Mouse (Mus musculus) embryonic facial prominence, embryonic 12.5 days (tissue): ENCODE measurements around the gene Nanos3. TPM values are rescaled to one million over a fixed set of nuclear protein-coding genes. Genes with fewer than 3 reads are reported as not detected.

Experiments used
- ATAC-seq: fragments of 200-750 bp; cut with Nextera tagmentation; 2 replicates; pipeline ENCODE4 v1.8.0; 2017; ENCODE audit not compliant: insufficient number of reproducible peaks, insufficient read depth, low FRiP score, low TSS enrichment
- H3K27ac ChIP-seq: fragments of 300-500 bp; sonication (generic); 2 replicates; pipeline ENCODE4 v1.5.1; 2016; ENCODE audit warnings: mild to moderate bottlenecking
- H3K27me3 ChIP-seq: fragments of 300-500 bp; sonication (generic); 2 replicates; pipeline ENCODE4 v1.6.1; 2016; ENCODE audit warnings: mild to moderate bottlenecking, moderate library complexity
- H3K36me3 ChIP-seq: fragments of 300-500 bp; sonication (generic); 2 replicates; pipeline ENCODE4 v1.6.1; 2016; ENCODE audit warnings: mild to moderate bottlenecking
- H3K4me1 ChIP-seq: fragments of 300-500 bp; sonication (generic); 2 replicates; pipeline ENCODE4 v1.6.1; 2016
- H3K4me2 ChIP-seq: fragments of 300-500 bp; sonication (generic); replicated peaks from 2 replicates; pipeline ENCODE4 v1.6.1; 2016; ENCODE audit warnings: mild to moderate bottlenecking, moderate library complexity
- H3K4me3 ChIP-seq: fragments of 300-500 bp; sonication (generic); 2 replicates; pipeline ENCODE4 v1.5.1; 2016; ENCODE audit warnings: mild to moderate bottlenecking
- H3K9ac ChIP-seq: fragments of 300-500 bp; sonication (generic); 2 replicates; pipeline ENCODE4 v1.6.1; 2016; ENCODE audit warnings: mild to moderate bottlenecking, moderate library complexity
- H3K9me3 ChIP-seq: fragments of 300-500 bp; sonication (generic); 2 replicates; pipeline ENCODE4 v1.6.1; 2016; ENCODE audit warnings: mild to moderate bottlenecking, moderate library complexity
- WGBS: fragments of 180-500 bp; shearing (Covaris S2); methylation state at CpG from one replicate; pipeline ENCODE4 v1.1.7; 2016; 5-methylcytosine and 5-hydroxymethylcytosine counted together
- polyA plus RNA-seq: library from polyadenylated mRNA; unstranded; fragments of >200 nt; fragmentation: Nextera tagmentation; extraction: Ambion mirVana; gene quantifications from 2 replicates; pipeline ENCODE4 v1.2.1, GENCODE M21; 2016

Nanos3 gene
- 5.4 and 7.2 TPM in 2 replicates for polyA plus RNA-seq

DNA sequence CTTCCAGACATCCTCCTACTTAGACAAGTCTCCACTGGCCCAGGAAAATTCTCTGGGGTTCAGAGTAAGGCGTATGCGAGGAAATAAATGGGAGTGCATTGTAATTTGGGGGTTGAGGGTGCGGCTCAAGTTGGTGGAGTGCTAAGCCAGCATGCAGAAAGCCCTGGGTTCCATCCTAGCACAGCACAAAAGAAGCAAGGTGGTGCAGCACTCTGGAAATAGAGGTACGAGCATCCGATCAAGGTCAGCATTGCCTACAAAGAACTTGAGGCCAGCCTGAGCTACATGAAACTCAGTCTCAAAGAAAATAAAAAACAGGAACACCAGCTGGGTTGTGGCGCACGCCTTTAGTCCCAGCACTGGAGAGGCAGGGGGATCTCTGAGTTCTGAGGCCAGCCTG, at the start of gene Nanos3:
Nanos3 (minus strand) TSS at position 101 of the 400 bp plus-strand sequence.
- Histone ChIP-seq H3K4me1 (peaks cover 36% of the 10 kb centered on the region), H3K9ac (peak within 1 kb of the TSS; percentile 98), H3K27me3 (no peaks in the 10 kb centered on the region), H3K36me3 (no peaks in the 10 kb centered on the region), H3K4me2 (peak within 1 kb of the TSS; percentile 64), H3K27ac (peak within 1 kb of the TSS; percentile 94), H3K9me3 (no peaks in the 10 kb centered on the region), H3K4me3 (peak within 1 kb of the TSS; percentile 81)
- 89% methylated on average over 7 of the region's 7 CpGs for WGBS
- no peak for ATAC-seq

DNA sequence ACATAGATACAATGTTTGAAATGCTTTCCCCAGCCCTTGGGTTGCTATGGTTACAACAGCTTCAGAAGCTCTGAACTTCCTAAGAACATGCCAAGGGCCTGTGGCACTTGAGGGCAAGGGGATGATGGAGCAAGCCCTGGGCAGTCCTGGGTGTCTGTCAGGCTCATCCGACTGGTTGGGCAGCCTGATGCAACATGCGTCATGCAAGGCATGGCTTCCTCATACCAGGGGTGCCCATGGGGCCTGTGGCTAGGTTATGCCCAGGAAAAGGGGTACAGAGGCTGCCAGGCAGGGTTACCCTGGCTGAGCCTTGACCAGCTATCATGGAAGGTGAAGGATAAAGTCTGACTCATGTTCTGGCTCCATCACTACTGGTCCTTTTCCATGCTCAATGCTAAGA, 48.0 kb upstream of the Nanos3 start:
- Histone ChIP-seq H3K9ac (no peak overlapping the region), H3K9me3 (no peaks in the 10 kb centered on the region), H3K27me3 (no peaks in the 10 kb centered on the region), H3K27ac (no peak overlapping the region), H3K4me2 (no peak overlapping the region), H3K4me1 (peaks cover 20% of the 10 kb centered on the region), H3K4me3 (no peak overlapping the region), H3K36me3 (peaks cover 59% of the 10 kb centered on the region)
- 88% methylated on average over 2 of the region's 2 CpGs for WGBS
- ATAC-seq, result no peak

DNA sequence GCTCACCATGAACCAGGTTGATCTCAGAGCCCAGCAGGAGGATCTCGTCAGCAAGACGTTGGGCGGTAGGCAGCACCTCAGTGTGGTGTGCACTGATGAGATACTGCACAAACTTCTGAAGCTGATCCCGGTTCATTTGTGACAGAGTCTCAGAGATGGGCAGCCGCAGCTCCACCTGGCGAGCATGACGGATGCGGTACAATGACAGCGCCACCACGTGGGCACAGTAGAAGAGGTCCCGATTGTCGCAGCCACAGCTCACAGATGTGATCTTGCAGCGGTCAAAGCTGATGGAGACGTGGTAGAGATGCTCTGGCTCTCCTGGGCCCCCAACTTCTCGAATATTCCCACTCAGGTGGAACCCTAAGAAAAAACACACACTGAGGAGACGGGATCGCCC, 45.7 kb upstream of the Nanos3 start:
- no peak for ATAC-seq
- no peak overlapping the region for H3K9ac ChIP-seq
- 82% methylated on average over 17 of the region's 17 CpGs for WGBS

DNA sequence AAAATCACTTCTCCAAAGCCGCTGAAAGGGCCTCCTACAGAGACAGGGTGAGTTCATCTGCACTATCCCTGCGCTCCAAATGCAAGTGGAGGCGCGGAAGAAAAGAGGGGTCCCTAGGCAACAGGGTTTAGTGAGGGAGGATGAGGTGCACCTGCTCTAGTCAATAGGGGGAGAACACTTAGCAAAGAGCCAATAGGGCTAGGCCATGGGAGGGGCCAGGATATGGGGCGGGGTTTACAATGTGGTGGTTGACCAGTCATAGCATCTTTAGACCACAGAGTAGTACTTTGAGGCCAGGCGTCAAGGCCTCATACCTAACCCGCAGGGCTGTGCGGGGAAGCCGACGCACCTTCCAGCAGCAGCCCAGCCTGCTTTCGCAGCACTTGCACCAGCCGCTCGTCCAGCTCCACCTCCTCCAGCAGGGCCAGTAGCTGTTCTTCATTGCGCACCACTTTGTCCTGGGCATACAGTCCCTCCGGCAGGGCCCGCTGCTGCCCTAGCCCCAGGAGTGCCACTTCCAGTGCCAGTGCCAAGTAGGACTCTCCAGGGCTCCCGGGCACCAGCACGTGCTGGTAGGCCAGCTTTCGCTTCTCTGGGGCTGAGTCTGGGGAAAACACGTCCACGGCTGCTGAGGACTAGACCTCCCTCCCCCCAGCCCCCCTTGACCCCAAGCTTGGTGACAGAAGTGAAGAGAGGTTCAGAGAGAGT, 38.5 kb upstream of the Nanos3 start:
- H3K9ac ChIP-seq, result no peak overlapping the region
- ATAC-seq, result no peak
- peaks cover 96% of the 10 kb centered on the region for H3K36me3 ChIP-seq
- no peaks in the 10 kb centered on the region for H3K9me3 ChIP-seq
- H3K4me2 ChIP-seq, result no peak overlapping the region
- H3K4me1 ChIP-seq, result no peaks in the 10 kb centered on the region
- WGBS, result 80% methylated on average over 21 of the region's 21 CpGs
- no peak overlapping the region for H3K27ac ChIP-seq
- H3K4me3 ChIP-seq, result no peak overlapping the region
- no peaks in the 10 kb centered on the region for H3K27me3 ChIP-seq

More for the DNA sequence above, 45.7 kb upstream of the Nanos3 start:
- H3K9me3 ChIP-seq, result no peaks in the 10 kb centered on the region
- peaks cover 10% of the 10 kb centered on the region for H3K4me1 ChIP-seq
- no peaks in the 10 kb centered on the region for H3K27me3 ChIP-seq
- no peak overlapping the region for H3K27ac ChIP-seq
- peaks cover 82% of the 10 kb centered on the region for H3K36me3 ChIP-seq
- H3K4me2 ChIP-seq, result no peak overlapping the region
- no peak overlapping the region for H3K4me3 ChIP-seq

DNA sequence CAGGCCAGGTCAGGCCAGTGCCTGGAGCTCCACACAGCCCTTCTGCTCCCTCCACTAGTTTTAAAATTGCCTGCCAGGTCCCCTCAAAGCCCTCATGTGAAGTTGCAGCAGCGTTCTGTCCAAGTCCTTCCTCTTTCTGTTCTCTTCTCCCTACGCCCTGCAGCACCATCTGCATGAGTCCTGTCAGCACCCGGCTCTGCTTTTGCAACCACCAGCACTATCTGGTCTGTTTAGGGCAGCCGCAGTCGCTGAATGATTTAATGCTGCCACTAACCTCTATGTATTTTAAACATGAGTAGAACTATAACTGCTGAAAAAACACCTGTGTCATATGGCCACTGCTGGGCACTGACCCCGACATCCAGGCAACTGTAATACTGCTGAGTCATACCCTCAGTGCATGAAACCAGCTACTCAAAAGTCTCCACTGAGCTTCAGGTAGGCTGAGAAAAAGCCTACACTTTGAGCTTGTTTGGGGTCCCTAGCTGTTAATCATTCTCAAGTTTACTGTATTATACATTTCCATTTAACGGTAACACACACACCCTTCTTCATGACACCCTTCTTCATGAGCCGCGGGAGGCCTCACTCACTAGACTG, 37.6 kb upstream of the Nanos3 start:
- Histone ChIP-seq H3K9ac (no peak overlapping the region), H3K27ac (no peak overlapping the region), H3K4me3 (no peak overlapping the region), H3K27me3 (no peaks in the 10 kb centered on the region), H3K4me1 (no peaks in the 10 kb centered on the region), H3K4me2 (no peak overlapping the region), H3K9me3 (no peaks in the 10 kb centered on the region), H3K36me3 (peaks cover 96% of the 10 kb centered on the region)
- no peak for ATAC-seq
- 92% methylated on average over 9 of the region's 9 CpGs for WGBS

DNA sequence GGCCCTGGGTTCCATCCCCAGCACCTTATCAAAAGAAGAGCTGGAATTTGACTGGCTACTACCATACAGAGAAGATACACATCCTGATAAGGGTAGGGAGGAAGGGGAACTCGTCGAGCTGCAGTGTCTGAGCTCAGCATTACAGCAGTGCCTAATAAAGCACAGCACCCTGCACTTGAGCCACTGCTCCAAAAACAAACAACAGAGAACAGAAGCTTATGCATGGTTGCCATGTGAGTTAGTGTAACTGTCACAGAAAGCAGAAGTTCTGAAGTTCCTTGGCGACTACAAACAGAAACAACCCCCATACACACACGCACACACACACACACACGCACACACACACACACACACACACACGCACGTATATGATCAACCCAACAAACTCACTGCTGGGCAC, 35.1 kb upstream of the Nanos3 start:
- Histone ChIP-seq H3K36me3 (peaks cover 94% of the 10 kb centered on the region), H3K4me2 (no peak overlapping the region), H3K27ac (no peak overlapping the region), H3K9ac (no peak overlapping the region), H3K27me3 (no peaks in the 10 kb centered on the region), H3K4me1 (no peaks in the 10 kb centered on the region), H3K9me3 (no peaks in the 10 kb centered on the region), H3K4me3 (no peak overlapping the region)
- WGBS, result 82% methylated on average over 7 of the region's 7 CpGs
- ATAC-seq, result no peak

DNA sequence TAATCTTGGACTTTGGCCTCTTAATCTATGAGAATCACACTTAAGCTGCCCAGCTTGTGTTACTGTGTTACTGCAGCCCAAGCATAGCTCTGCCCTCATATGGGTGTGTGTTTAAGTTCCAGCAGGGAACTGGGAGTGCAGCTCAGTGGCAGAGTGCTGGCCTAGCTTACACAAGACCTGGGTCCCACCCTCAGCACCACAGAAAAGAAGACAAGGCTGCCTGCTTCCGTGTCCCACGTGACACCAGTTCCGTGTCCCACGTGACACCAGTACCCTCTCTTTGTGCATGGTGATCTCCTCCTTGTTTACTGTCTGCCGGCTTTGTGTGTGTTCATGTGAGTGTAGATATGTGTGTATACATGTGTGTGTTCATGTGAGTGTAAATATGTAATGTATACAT, 33.1 kb upstream of the Nanos3 start:
- H3K4me1 ChIP-seq, result no peaks in the 10 kb centered on the region
- no peak overlapping the region for H3K4me2 ChIP-seq
- ATAC-seq, result no peak
- no peak overlapping the region for H3K27ac ChIP-seq
- no peak overlapping the region for H3K4me3 ChIP-seq
- no peaks in the 10 kb centered on the region for H3K27me3 ChIP-seq
- H3K9me3 ChIP-seq, result no peaks in the 10 kb centered on the region
- peaks cover 93% of the 10 kb centered on the region for H3K36me3 ChIP-seq
- WGBS, result 92% methylated on average over 5 of the region's 5 CpGs
- no peak overlapping the region for H3K9ac ChIP-seq

DNA sequence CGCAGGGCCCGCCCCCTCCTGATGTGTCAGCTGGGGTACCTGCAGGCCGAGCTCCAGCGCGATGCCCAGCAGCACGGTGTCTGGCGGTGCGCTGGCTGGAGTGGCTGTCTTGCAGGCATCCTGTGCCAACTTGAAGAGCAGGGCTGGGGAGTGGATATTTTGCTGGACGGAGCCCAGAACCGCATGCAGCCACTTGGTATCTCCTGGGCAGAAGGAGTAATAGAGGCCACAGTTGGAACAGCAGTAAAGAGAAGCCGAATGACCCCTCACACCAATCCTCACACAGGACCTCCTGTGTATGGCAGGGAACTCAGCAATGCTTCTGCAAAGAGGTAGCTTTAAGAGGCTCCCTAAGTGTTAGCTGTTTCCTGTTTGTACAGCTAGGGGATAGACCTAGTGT, 32.2 kb upstream of the Nanos3 start:
- no peak overlapping the region for H3K4me2 ChIP-seq
- H3K4me1 ChIP-seq, result no peaks in the 10 kb centered on the region
- no peak overlapping the region for H3K9ac ChIP-seq
- no peaks in the 10 kb centered on the region for H3K27me3 ChIP-seq
- H3K4me3 ChIP-seq, result no peak overlapping the region
- ATAC-seq, result no peak
- H3K9me3 ChIP-seq, result no peaks in the 10 kb centered on the region
- no peak overlapping the region for H3K27ac ChIP-seq
- WGBS, result 95% methylated on average over 11 of the region's 11 CpGs
- peaks cover 93% of the 10 kb centered on the region for H3K36me3 ChIP-seq

DNA sequence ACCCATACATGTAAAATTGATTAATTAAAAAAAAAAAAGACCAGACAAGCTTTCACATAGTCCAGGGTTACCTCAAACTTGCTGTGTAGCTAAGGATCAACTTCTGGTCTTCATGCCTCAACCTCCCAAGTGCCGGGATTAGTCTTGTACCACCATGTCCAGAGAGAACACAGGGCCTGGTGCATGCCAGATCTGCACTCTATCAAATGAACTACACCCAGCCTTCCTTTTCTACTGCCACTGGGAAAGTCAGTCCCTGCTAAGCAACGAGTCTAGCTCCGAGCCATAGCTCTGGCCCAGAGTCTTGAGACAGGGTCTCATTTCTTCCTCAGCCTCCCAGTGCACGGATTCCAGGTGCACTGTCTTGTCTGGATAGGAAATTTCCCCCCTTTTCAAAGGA, 28.3 kb upstream of the Nanos3 start:
- H3K27ac ChIP-seq, result no peak overlapping the region
- no peak overlapping the region for H3K4me2 ChIP-seq
- H3K4me1 ChIP-seq, result peaks cover 14% of the 10 kb centered on the region
- no peaks in the 10 kb centered on the region for H3K9me3 ChIP-seq
- H3K4me3 ChIP-seq, result no peak overlapping the region
- H3K9ac ChIP-seq, result no peak overlapping the region
- H3K36me3 ChIP-seq, result peaks cover 89% of the 10 kb centered on the region
- no peak for ATAC-seq
- 91% methylated on average over 4 of the region's 4 CpGs for WGBS
- no peaks in the 10 kb centered on the region for H3K27me3 ChIP-seq

DNA sequence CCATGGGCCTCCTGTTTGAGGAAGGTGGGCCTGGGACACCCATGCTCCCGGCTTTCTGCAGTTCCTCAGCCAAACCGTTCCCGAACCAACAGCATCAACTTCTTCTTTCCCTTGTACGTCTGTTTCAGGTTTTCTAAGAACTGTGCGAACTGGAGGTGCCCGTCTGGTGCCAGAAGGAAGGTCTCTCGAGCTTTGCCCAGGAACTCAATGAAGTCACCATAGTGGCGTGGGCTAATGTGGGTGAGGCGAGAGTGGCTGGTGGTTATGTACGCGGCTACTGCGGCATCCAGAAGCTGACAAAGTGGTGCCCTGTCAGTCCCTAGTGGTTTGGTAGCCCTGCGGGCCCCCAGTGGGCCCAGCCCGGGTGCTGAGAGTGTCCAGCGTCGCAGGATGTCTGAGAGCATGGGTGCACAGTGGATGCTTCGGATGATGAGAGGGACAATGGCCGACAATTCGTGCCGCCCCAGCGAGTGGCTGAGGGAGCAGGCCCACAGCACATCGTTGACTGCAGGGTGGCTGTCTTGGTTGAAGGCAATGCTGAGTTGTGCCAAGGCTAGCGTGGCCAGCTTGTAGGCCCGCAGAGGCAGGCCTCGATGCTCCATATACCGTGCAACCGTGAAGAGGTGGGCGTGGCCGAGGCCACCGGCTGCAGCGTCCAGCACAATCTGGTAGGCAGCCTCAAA, 27.0 kb upstream of the Nanos3 start:
- Histone ChIP-seq H3K9me3 (no peaks in the 10 kb centered on the region), H3K36me3 (peaks cover 78% of the 10 kb centered on the region), H3K9ac (no peak overlapping the region), H3K27ac (no peak overlapping the region), H3K4me2 (no peak overlapping the region), H3K4me1 (peaks cover 25% of the 10 kb centered on the region), H3K27me3 (no peaks in the 10 kb centered on the region), H3K4me3 (no peak overlapping the region)
- 90% methylated on average over 31 of the region's 31 CpGs for WGBS
- no peak for ATAC-seq

DNA sequence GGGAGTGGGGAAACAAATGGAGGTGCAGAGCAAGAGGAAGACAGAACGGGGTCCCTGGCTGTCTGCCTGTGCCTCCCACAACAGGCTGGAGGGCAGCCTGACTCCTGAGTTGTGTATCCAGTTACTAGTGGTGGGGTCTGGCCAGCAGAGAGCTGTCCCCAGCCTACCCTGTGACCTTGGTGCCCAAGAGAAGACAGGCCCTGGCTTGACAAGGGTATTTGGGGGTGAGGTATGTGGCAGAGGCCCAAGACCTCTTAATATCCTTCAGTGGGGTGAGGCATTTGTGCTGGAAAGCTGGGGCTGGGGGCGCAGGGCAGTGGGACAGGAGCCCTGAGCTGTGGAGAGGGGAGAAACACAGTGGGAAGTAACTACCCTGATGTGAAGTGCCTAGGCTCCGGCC, 26.2 kb upstream of the Nanos3 start:
- no peak for ATAC-seq
- Histone ChIP-seq H3K27ac (no peak overlapping the region), H3K9me3 (no peaks in the 10 kb centered on the region), H3K4me2 (no peak overlapping the region), H3K4me3 (no peak overlapping the region), H3K4me1 (peaks cover 25% of the 10 kb centered on the region), H3K27me3 (no peaks in the 10 kb centered on the region), H3K9ac (no peak overlapping the region), H3K36me3 (peaks cover 72% of the 10 kb centered on the region)
- WGBS, result 85% methylated on average over 3 of the region's 3 CpGs
